Mouse (Mus musculus) frontal cortex, adult 2 months (tissue): ENCODE results near the gene Cdkl2. TPM values are rescaled to one million over a fixed set of nuclear protein-coding genes. Genes with fewer than 3 reads are reported as not detected.

Experiments
- DNase-seq, 2 experiments: peaks; one replicate each; pipeline ENCODE4 v3.0.0; 2022; ENCODE audit warnings: low spot score in 1 of 2; ENCODE audit errors: extremely low spot score in 1 of 2
- polyA plus RNA-seq: library from polyadenylated mRNA; depleted of rRNA; stranded (reverse); fragments of >200 nt; gene quantifications from 2 replicates; pipeline ENCODE4 v1.2.3, GENCODE M21; 2012; rRNA removed

Gene Cdkl2
- polyA plus RNA-seq, 1 experiment = 22.6 TPM

DNA sequence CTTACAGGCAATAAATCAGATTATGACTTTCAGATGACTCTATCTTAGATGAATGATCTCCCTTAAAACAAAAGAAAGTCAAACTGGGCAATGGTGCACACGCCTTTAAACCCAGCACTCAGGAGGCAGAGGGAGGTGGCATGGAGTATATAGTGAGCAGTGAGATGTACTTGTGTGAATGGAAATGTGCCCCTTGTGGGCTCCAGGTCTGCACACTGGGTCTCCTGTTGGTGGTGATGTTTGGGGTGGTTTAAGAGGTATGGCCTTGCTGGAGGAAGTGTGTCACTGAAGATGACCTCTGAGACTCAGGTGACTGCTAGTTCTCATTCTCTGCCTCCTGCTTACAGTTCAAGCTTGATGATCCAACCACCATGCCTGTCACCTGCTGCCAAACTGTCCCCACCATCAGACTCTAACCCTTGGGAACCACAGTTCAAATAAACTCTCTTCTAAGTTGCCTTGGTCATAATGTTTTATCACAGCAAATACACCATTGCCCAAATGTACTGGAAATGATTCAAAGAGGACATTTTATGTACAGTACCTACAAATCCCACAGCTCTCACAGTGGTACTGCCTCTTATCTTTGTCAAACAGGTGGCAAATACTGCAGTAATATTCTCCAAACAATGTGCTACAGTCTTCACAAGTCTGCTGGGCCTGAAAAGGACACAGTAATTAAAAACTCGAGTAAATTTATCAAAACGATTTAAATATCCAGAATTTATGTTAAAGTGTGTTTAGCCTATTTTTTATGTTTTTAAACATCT lies 86.5 kb downstream of the Cdkl2 start:
- DNase-seq = no peak

Other genes with a start within 250 kb of the Cdkl2 start
- gene Rchy1, start 80.8 kb downstream of the Cdkl2 start, polyA plus RNA-seq = 43.9 and 44.4 TPM in 2 replicates
- gene Odaph, start 56.4 kb downstream of the Cdkl2 start, polyA plus RNA-seq = not detected in 2 replicates
- 117 and 131 TPM in 2 replicates for gene G3bp2, start 39.8 kb upstream of the Cdkl2 start, polyA plus RNA-seq
- 50.2 and 50.7 TPM in 2 replicates for gene Uso1, start 94.1 kb upstream of the Cdkl2 start, polyA plus RNA-seq
- gene U90926, start 171.5 kb upstream of the Cdkl2 start, polyA plus RNA-seq = not detected in 2 replicates
- gene Ppef2, start 212.4 kb upstream of the Cdkl2 start, polyA plus RNA-seq = 1.8 and 2.0 TPM in 2 replicates
- 39.1 and 41.2 TPM in 2 replicates for gene Naaa, start 234.3 kb upstream of the Cdkl2 start, polyA plus RNA-seq